Mouse (Mus musculus): ENCODE results near the gene Ms4a14.

DNA sequence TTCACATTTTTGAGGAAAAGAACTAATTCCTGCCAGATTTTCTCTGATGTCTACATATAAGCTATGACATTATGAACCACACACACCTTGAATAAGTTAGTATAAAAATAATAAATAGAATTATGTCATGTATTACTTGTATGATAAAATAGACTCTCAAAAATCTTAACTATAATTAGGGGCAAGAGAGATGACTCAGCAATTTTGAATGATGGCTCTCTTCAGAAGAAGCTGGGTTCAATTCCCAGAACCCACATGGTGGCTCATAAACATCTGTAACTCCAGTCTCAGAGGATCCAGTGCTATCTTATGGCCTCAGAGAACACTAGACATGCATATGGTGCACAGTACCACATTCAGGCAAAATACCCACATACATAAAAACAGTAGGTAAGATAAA lies 5.4 kb downstream of the Ms4a14 start:
- TF ChIP-seq CTCF (IDR thresholded peaks at IDR 0.05; ENCODE audit: low read depth, low read length) (no peak), POLR2A (IDR thresholded peaks at IDR 0.05; ENCODE audit: borderline replicate concordance, low read depth, low read length) (no peak)

Measured in bone marrow macrophage, adult 2 months (primary cell).